Mouse (Mus musculus): Measurements from ENCODE around the gene Tmem251.

Gene Tmem251

DNA sequence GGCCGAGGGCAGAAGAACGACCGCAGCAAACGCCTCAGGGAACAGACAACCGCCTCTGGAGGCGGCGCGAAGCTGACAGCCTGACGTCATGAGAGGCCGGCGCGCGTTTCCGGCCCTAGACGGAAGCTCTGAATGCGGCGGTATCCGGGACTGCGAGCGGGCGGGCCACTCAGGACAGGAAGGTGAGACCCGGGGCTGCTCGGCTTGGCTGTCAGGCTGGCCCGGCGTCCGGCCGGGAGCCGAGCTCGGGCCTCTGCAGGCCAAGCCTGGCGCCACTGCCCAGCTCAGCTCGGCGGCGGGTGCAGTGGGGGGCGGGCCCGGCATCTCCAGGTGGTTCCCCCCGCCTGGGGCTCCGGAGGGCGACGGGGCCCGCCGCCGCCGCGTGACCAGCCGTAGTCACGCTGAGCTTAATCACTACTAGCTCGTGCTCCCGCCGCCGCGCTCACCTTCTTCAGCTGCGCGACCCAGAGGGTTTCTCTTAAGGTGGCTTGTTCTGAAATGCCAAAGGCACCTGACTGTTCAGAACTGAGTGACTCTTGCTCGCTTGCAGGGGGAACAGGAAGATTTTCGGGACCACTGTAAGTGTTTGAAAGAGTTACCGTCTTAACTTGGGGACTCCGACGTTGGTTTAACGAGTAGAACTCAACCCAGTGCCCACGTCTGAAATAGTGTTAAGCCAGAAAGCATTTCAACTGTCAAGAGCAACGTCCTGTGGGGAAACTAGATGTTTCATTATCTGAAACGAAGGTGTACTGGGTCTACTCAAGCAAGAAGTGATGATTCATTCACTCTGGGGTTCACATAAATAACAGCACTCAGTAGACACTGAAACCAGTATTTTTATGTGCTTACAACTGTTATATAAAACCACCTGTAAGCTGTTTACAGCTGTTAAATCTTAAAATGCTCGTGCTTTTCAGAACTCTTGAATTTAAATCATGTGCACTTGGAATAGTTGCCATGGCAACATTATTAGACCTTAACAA is at the start of gene Tmem251, which contains the start of gene Moap1:
TSS of gene Tmem251 (plus strand) at position 174 of the 986 bp plus-strand sequence.
TSS of gene Moap1 (minus strand) at position 73 of the 986 bp plus-strand sequence.
- peak; percentile 94 for DNase-seq (ENCODE audit: low read depth, low spot score)

- DNase-seq (ENCODE audit: low read depth, low spot score) = peak; percentile 64
Observed at GRCm38 (mm10) chr12:102695369-102696239, 48.0 kb upstream of the Tmem251 start.

GRCm38 (mm10) chr12:102696635-102697354 is 46.8 kb upstream of the Tmem251 start:
- no peak for DNase-seq (ENCODE audit: low read depth, low spot score)

DNA sequence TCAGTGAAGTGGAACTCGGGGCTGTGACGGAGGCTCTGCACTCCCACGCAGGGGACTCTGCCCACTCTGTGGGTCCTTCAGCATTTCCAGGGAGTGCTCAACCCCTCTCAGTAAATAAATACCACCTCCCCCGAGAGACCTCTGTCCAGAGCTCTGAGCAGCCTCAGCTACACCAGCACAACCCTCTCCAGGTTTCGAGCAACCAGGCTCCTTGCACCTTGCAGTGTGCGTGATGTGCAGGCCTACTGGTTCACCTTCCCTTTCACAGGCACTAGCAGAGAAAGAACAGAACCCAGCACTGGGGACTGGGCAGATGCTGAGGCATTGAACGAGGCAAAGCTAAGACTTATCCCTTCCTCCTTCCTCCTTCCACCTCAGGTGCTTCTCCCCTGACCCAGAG is 46.2 kb upstream of the Tmem251 start:
- peak; percentile 16 for DNase-seq (ENCODE audit: low read depth, low spot score)

GRCm38 (mm10) chr12:102698089-102698684 is 45.4 kb upstream of the Tmem251 start:
- DNase-seq (ENCODE audit: low read depth, low spot score) = peak; percentile 52

GRCm38 (mm10) chr12:102699156-102699555 is 44.4 kb upstream of the Tmem251 start:
- DNase-seq (ENCODE audit: low read depth, low spot score) = peak; percentile 57

DNA sequence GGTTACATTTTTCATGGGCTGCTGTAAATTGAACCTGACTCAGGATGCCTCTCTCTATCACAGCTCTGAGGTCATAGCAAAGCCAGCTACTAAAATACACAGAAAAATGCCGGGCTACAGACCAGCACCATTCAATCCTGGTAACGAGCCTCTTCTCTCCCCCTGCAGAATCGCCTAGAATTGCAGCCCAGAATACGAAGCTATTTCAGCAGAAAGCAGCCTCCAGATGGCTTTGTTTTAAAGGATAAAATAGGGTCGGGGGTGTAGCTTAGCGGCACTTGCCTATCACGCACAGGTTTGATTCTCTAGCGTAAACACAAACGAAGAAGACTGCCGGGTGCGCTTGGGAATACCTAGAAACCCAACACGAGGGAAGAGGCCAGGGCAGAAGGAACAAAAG is 43.1 kb upstream of the Tmem251 start:
- DNase-seq (ENCODE audit: low read depth, low spot score) = no peak

DNA sequence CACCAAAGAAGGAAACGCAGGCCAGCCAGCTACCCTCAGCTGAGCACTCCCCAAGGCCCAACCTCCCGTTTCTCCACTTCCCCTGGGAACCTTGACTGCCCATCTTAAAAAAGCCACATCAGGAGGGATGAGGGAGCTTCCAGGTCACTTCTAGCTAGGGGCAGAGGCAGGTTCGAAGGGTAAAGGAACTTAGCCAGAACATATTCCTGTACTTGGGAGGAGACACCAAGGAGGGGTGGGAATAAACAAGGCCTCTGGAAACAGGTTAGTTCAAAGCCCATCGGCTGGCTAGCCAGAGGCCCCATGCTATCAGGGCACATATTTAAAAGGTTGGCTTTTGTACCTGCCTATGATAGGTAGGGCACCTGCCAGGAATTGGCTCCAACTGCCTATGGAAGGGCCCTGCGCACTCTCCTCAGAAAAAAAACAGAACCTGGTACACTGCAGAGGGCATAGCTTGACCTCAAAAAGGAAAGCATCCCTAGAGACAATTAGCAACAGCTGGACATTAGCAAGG is 41.8 kb upstream of the Tmem251 start:
- DNase-seq (ENCODE audit: low read depth, low spot score) = no peak

- DNase-seq (ENCODE audit: low read depth, low spot score) = peak; percentile 92
Observed at GRCm38 (mm10) chr12:102702356-102703110, 41.0 kb upstream of the Tmem251 start.

GRCm38 (mm10) chr12:102703111-102703412 is 40.5 kb upstream of the Tmem251 start:
- DNase-seq (ENCODE audit: low read depth, low spot score) = peak; percentile 36

- peak; percentile 17 for DNase-seq (ENCODE audit: low read depth, low spot score)
Observed at GRCm38 (mm10) chr12:102703441-102703840, 40.1 kb upstream of the Tmem251 start.

DNA sequence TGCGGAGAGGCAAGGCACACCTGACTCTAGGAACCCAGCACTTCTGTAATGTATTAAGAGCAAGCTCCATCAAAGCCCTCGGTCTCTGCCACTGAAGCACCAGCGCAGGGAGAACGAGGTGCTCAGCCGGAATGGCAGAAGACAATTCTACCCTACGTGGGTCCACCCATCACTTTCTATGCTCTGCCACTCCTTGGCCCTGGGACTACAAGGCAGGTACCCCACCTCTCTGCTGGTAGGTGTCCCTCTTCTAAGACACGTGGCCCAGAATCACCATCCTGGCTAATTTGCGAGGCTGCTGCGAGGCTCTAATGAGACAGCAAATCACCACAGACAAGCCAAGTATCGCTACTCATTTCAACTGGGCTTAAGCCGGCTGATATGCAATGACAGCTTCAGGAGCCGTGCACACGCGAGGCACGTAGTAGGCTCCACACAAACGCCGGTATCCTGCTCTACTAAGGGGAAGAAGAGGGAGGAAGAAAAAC is 39.6 kb upstream of the Tmem251 start:
- DNase-seq (ENCODE audit: low read depth, low spot score) = peak; percentile 58

DNA sequence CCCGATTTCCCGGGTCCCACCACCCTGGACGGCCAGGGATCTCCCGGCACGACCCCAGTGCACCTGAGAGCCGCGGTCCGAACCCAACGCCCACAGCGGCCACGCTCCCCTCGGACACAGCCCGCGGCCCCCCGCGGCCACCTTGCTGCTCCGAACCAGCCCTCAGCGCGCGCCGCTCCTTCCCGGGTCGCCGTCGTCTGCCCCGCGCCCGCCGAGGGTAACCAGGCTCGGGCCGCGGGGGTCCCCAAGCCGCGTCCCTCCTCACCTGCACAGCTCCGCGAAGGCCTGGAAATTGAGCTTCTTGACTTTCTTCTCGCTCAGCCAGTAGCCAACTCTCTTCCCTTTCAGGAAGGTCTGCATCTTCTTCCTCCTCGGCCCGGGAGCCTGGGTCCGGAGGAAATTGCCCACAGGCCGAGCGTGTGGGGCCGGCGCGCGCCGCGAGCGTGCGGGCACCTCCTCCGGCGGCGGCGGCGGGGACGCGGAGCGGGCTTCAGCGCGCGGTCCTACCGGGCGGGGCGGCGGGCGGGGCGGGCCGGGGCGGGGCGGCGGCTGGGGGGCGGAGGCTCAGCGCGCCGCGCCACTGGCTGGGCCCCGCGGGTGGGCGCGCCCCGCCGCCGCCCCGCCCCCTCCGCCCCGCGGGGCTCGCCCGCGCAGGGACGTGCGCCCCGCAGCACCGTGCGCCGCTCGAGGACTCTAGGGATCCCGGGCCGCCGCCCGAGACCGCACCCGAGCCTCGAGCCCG is 38.9 kb upstream of the Tmem251 start, which contains the start of gene Itpk1:
TSS of gene Itpk1 (minus strand) at position 474 of the 742 bp plus-strand sequence.
- peak; percentile 87 for DNase-seq (ENCODE audit: low read depth, low spot score)

GRCm38 (mm10) chr12:102705216-102705871 is 38.2 kb upstream of the Tmem251 start:
- peak; percentile 93 for DNase-seq (ENCODE audit: low read depth, low spot score)

- no peak for DNase-seq (ENCODE audit: low read depth, low spot score)
Observed at GRCm38 (mm10) chr12:102705906-102706640, 37.5 kb upstream of the Tmem251 start.

DNA sequence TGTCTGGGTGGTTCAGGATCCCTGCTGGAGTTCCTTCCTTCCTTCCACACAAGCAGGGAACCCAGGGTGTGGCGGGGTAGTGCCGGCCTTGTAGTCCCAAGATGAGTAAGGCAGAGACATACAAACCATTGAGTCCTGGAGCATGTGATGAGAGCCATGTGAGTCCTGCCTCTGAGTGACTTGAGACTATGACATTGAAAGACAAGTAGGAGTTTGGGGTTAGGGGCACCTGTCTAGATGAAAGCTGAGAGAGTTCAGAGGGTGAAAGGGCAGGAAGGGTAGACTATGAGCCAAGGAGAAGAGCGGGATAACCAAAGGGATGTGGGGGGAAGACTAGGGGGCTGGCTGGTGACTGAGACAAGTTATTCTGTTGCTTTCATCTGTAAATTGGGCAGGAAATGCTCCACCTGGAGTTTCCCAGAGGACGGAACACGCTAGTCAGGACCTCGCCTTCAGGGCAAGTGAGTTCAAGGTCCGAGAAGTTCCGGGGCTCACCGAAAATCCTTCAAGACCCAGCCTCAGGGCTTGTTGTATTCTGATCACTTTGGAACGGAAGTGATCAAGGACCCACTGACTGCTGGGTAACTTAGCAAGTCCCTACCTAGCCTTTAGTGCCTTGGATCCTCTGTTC is 36.6 kb upstream of the Tmem251 start:
- no peak for DNase-seq (ENCODE audit: low read depth, low spot score)

GRCm38 (mm10) chr12:102708220-102708619 is 35.3 kb upstream of the Tmem251 start:
- no peak for DNase-seq (ENCODE audit: low read depth, low spot score)

Data from CD4-positive, CD25-positive, alpha-beta regulatory T cell, adult 2 months (primary cell).